Mouse (Mus musculus) hematopoietic stem cell, adult 5-6 weeks (primary cell): ENCODE data around the gene Hmgcs1. TPM values are rescaled to one million over a fixed set of nuclear protein-coding genes. Genes with fewer than 3 reads are reported as not detected.
"Not testable (repeated sequence)": the region's sequence is repeated elsewhere in the genome, so short reads cannot be mapped to it uniquely, and the experiment has no call there.

Experiments
- ATAC-seq, 2 experiments: fragments of 125-278 bp in 1 of 2; replicated peaks in 1 of 2; 2 replicates each; pipeline ENCODE4 v1.8.0; 2016 to 2017; ENCODE audit warnings: inconsistent platforms in 2 of 2, mild to moderate bottlenecking in 2 of 2, moderate number of reproducible peaks in 2 of 2, low read depth in 1 of 2, moderate TSS enrichment in 1 of 2; ENCODE audit not compliant: low FRiP score in 2 of 2, poor library complexity in 2 of 2, severe bottlenecking in 2 of 2, insufficient read depth in 1 of 2, low TSS enrichment in 1 of 2
- total RNA-seq: library from RNA; stranded (forward); fragments of 172-1452, 232-1000 nt; gene quantifications from 2 replicates; pipeline ENCODE4 v1.2.3, GENCODE M21; 2017

Hmgcs1 gene
- total RNA-seq, 1 experiment from 2014 or later: 42.3 TPM

DNA sequence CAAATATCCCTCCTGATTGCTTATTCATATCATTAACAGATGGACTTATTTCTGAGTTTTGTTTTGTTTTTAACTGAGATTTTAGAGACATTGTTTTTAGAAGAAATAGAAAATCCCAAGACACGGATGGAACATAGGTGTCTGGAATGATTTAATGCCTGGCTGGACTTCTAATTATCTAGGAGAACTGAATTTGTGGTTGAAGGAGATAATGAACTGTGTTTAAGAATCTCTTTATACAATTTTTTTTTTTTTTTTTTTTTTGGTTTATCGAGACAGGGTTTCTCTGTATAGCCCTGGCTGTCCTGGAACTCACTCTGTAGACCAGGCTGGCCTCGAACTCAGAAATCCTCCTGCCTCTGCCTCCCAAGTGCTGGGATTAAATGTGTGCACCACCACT, 1.8 kb downstream of the Hmgcs1 start:
- ATAC-seq: not testable (repeated sequence)

DNA sequence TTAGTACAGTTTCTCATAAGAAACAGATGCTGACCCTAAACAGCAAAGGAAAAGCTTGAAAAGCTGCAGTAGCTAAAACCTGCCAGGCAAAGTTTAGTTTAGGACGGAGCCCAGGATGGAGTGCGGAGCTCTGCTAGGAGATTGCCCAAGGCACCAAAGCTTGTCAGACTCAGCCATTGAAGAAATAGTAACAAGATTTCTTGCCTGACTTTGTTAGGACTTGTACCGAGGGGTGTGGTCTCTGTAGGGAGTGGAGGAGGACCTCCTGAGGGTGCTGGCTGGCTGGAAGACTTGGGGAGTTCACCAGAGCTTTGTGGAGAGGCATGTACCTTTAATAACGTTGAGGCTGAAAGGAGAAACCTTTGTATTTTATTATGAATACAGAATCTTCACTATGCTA, 5.5 kb downstream of the Hmgcs1 start:
- no peak for ATAC-seq

- ATAC-seq: no peak
These were observed 6.3 kb downstream of the Hmgcs1 start for GRCm38 (mm10) chr13:119696496-119696895.

GRCm38 (mm10) chr13:119698436-119698835, 8.3 kb downstream of the Hmgcs1 start:
- ATAC-seq: no peak

- no peak for ATAC-seq
These were observed 14.1 kb downstream of the Hmgcs1 start for GRCm38 (mm10) chr13:119704280-119704679.

DNA sequence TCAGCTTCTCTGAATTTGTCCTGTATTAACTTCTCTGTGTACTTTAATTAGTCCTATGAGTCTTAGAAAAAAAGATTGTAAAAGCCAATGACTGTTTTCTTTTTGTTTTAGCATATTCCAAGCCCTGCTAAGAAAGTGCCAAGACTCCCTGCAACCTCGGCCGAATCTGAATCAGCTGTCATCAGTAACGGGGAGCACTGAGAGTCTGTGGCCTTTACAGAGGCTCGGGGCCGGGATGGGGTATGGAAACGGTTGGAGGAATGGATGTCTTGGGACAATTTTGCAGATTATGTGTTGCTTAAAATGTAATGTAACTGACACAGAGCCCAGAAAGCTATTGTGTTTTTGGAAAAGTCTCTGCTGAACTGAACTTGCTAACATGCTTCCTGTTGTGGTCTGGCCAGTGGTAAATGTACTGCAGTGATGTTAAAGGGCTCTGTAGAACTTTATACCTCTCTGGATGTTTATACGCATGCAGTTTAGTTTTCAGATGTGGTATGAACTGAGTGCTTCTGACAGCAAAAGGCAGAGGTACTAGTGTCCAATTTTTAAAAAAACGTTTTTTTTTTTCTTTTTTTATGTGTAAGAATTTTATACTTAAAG, 16.2 kb downstream of the Hmgcs1 start:
- ATAC-seq: peak; percentile 67 to 91

DNA sequence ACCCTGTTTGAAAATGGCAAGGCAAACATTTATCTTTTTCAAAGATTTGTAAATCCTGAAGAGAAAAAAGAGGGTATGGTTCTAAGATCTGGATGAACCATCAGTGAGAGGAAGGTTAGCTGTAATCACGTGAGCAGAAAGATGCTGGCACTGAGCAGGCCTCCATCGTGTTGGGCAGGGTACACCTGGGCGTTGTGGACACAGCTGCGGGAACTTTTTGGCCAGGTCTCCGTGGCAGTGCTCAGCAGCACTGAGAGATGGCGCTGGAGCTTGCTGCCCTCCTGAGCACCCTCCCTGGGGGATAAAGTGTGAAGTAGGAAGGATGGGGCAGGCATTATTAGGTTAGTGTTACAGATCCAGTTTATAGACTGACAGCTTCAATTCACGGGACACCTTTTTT, 16.8 kb downstream of the Hmgcs1 start:
- peak in 1 of 2 experiments; percentile 47; a peak in 1 of 4 replicates for ATAC-seq

DNA sequence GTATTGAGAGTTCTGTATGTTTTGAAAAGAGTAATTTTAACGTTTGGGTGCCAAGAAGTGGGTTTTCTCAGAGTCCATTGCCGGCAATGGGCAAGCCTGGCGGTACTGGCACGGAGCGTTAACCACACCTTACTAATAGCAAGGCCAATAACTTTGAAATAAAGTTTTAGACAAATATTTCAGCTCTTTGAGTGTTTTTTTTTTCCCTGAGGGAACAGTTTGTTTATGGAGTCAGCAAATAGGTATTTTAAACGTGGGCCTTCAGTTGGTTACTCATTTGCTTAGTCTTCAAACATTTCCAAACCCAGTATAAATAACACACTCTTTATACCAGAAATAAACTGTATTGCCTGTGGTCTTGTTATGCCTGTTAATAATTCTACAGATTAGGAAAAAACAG, 17.7 kb downstream of the Hmgcs1 start:
- ATAC-seq: no peak

- ATAC-seq: no peak
These were observed 18.8 kb downstream of the Hmgcs1 start for GRCm38 (mm10) chr13:119708941-119709340.

DNA sequence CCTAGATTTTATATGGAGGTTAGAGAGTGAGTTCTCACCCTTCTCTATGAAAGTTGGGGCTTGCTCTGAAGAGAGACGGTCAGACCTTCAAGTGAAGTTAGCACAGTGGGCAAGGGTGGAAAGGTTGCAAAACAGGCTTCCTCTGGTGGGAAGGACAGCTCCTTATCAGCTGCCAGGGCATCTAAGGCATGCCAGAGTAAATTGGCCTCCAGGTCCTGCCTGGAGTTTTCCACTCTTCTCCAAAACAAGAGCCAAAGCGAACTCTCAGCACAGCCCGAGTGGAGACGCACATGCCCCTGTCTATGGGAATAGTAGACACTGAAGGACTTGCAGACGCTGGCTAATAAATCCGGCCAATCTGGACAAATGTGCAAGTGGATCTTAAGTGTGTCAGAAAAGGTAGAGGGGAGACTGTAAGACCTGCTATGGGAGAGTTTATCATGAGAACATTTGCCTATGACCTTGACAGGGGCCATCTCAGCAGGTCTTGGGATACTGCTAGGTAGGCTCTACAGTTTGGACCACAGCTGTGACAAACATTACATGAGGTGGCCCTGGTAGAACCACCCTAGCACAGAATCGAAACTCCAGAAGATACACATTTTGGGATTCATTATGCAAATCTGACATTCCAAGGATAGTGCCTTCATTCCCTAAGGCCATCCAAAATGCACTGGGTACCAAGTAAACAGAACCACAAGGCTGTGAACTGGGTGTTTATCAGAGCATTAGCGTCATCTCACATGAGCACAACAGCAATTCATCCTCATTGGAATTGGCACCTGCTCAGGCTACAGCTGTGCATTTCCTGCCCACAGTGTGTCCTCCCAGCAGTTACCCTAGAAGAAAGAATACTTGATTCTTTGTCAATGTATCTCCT, 19.4 kb downstream of the Hmgcs1 start:
- ATAC-seq: no peak

GRCm38 (mm10) chr13:119710268-119710610, 20.1 kb downstream of the Hmgcs1 start:
- no peak for ATAC-seq

GRCm38 (mm10) chr13:119712463-119712862, 22.3 kb downstream of the Hmgcs1 start:
- ATAC-seq: no peak

DNA sequence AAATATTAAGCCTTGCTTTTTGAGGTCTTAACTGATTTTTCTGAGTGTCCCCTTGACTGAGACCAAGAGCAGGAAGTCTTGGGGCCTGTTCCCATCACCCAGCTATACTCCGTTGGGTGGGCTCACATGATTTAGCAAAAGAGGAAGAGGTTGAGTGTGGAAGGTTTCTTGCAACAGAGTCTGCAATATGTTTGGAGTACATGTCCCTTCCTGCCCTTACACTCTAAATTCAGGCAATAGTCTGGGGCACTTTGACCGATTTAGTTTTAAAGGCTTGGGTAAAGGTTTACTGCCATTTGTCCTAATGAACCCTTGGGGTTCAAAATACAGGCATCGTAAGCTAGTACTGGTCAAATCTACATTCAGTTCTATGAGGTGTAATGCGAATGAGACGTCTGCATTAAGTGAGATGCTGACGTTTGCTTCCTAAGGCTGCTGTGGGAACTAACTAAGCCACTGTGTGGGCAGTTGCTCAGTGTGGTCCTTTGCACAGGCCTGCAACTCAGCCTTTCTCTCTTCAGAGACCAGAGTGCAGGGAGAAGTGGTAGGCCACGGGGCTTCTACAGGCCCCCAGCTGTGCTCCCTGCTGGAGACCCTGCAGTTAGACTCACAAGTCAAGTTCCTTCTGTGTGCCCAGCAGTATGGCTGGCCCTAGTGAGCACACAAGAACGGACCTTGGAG, 23.1 kb downstream of the Hmgcs1 start:
- ATAC-seq: peak; percentile 37 to 48; a peak in 3 of 4 replicates

DNA sequence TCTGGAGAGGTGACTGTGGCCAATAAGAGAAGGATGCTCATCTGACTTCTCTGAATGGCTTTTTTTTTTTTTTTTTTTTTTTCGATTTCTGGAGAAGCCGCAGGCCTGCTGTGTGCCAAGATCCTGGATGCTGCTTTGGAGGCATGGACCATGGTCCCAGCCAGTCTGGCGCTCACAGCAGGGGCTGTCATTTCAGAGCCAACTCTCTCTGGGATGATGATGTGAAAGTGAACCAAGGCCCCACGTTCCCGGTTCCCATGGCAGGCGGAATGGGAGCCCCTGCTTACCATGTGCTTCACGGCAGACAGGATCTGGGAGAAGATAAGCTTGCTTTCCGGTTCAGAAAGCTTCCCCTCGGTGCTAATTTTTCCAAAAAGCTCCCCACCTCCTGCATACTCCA, 23.6 kb downstream of the Hmgcs1 start:
- ATAC-seq: no peak

- ATAC-seq: no peak
These were observed 25.9 kb downstream of the Hmgcs1 start for GRCm38 (mm10) chr13:119716105-119716504.

GRCm38 (mm10) chr13:119722447-119722846, 32.3 kb downstream of the Hmgcs1 start:
- no peak for ATAC-seq

DNA sequence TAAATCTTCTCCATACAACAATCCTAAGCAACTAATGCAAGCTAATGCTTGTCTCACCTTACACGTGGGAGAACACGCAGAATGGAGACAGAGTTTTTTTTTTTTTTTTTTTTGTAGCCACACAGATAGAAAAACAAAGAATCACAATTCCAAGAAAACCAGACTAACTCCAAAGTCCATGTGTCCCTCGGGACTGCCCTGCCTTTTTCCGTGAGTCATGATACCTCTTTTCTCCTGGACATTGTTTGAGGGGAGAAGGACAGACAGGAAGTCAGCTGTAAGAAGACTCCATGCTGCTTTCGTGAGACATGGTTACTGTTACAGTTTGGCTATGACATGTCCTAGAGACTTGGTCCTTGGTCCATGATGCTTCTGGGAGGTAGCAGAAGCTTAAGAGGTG, 33.2 kb downstream of the Hmgcs1 start:
- no peak for ATAC-seq

DNA sequence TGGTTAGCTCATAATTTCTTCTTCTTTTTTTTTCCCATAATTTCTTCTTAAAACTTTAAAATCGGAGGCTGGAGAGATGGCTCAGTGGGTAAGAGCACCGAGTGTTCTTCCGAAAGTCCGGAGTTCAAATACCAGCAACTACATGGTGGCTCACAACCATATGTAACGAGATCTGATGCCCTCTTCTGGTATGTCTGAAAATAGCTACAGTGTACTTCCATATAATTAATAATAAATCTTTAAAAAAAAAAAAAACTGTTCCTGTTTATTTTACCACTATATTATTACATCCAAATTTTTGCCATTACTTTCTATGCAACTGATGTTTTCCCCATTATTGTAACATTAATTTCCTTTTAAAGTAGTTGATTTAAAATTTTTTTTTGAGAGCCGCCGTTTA, 34.4 kb downstream of the Hmgcs1 start:
- ATAC-seq: no peak
